Mouse (Mus musculus): ENCODE measurements around the gene Mast1.

DNA sequence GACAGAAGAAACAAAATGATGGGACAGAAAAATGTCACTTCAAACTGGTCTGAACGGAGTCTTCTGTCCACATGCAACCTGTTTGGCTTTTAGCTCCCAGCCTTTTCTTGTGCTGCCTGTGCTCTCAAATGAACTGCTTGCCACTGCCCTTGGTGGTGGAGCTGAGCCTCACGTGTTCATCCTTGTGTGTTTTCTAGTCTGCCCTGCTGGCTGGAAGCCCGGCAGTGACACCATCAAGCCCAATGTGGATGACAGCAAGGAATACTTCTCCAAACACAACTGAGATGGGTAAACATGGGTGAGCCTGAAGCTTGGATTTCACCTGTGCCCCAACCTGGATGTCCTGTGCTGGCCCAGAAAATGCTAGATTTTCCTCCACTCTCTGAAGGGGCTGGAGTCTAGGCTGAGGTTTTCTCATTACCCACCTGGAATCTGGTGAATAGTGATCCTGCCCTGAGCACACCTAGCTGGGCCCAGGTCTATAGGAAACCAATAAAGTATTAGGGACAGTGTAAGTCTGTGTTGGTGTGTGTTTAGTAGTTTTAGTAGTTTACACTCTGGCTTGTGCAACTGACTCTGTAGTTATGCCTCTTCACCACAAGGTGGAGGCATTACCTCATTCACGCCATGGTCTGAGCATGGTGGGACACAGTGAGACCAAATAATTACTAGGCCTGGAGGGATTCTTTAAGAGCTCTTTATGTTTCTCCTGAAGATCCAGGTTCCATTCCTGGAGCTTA lies 36.8 kb upstream of the Mast1 start:
- TF ChIP-seq GATA1 (IDR thresholded peaks at IDR 0.05; ENCODE audit: low read length) (no peak), TAL1 (IDR thresholded peaks at IDR 0.05; ENCODE audit: low read length) (no peak)

All from erythroblast, embryonic 14.5 days (primary cell).